In the genomic region with DNA sequence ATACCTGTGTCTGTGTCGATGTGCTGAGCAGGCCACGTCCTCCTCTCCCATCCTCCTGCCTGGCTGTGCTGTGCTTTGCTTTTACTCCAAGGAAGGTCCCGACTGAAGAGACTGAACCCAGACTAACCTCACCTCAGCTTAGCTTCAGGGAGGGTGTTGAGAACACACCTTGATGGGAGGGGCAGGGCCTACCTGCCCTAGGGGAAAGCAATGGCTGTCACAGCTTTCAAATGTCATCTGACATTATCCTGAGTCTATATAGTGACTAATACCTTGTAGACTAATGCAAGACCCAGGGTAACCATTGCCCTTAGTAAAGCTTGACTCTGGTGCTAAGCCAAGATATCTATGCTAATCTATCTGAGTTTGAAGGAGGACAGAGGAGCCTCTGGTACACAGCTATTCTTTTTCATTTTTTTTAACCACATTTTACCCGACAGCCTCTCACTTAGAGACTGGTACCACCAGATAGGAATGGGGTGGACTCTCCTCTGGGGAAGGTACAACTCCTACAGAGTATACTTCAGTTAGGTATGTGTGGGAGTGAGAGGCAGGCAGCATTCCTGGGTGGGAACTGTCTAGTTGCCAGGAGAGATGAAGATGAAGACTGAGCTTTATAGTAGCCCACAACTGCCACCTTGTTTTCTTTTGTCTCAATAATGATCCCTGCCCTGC, we compare ENCODE assay signal across 22 mouse cellular contexts. TPM values are rescaled to one million over a fixed set of nuclear protein-coding genes. Genes with fewer than 3 reads are reported as not detected.
"Had no signal": no experiment of that assay in that cellular context is flagged by ENCODE, and none has a peak within 500 bp of the region (broad histone marks: within the 10 kb centered on the region; RNA-seq: fewer than 3 reads in every experiment).

A gene (minus strand): TSS at position 51 of the 675 bp plus-strand sequence.

- H3K4me2 ChIP-seq: lung, embryonic 15.5 days; midbrain, embryonic 12.5 days; neural tube, embryonic 13.5 days; neural tube, embryonic 15.5 days had no signal

- DNase-seq: lung, postnatal 4 days; midbrain, embryonic 14.5 days; retina, postnatal 1 day; right cerebral cortex, adult 18-20 months; right cerebral cortex, postnatal 25 days; right cerebral cortex, postnatal 4 days; thymus, adult 2 months; thymus, postnatal 25 days; thymus, postnatal 4 days had no signal

- ATAC-seq: lung, postnatal 0 days; midbrain, embryonic 16.5 days had no signal

- H3K27me3 ChIP-seq: lung, embryonic 15.5 days; midbrain, embryonic 12.5 days; neural tube, embryonic 13.5 days; neural tube, embryonic 15.5 days had no signal

- H3K36me3 ChIP-seq: lung, embryonic 15.5 days; midbrain, embryonic 10.5 days; midbrain, embryonic 12.5 days; neural tube, embryonic 13.5 days; neural tube, embryonic 15.5 days had no signal

- H3K27ac ChIP-seq: liver, embryonic 14.5 days; lung, embryonic 15.5 days; midbrain, embryonic 10.5 days; midbrain, embryonic 12.5 days; neural tube, embryonic 13.5 days; neural tube, embryonic 15.5 days had no signal

- H3K9ac ChIP-seq: liver, embryonic 14.5 days; lung, embryonic 15.5 days; midbrain, embryonic 12.5 days; neural tube, embryonic 13.5 days; neural tube, embryonic 15.5 days had no signal

- H3K4me1 ChIP-seq: lung, embryonic 15.5 days; midbrain, embryonic 10.5 days; midbrain, embryonic 12.5 days; neural tube, embryonic 13.5 days; neural tube, embryonic 15.5 days had no signal

- H3K4me3 ChIP-seq: lung, embryonic 15.5 days; midbrain, embryonic 10.5 days; midbrain, embryonic 12.5 days; myocyte; neural tube, embryonic 13.5 days; neural tube, embryonic 15.5 days had no signal

- H3K9me3 ChIP-seq: lung, embryonic 15.5 days; midbrain, embryonic 10.5 days; midbrain, embryonic 12.5 days; neural tube, embryonic 13.5 days; neural tube, embryonic 15.5 days had no signal

RNA-seq across cellular contexts. Expression of the gene that starts here (rescaled TPM):
- total RNA-seq: megakaryocyte, adult 5-6 weeks; megakaryocyte-erythroid progenitor cell, adult 5-6 weeks had no signal
- polyA plus RNA-seq: midbrain, embryonic 10.5 days; midbrain, embryonic 12.5 days; midbrain, embryonic 14.5 days; midbrain, embryonic 16.5 days; myocyte; neural tube, embryonic 11.5 days; neural tube, embryonic 13.5 days; small intestine, adult 2 months had no signal
